ENCODE assay signal across 9 mouse cellular contexts in the genomic region with DNA sequence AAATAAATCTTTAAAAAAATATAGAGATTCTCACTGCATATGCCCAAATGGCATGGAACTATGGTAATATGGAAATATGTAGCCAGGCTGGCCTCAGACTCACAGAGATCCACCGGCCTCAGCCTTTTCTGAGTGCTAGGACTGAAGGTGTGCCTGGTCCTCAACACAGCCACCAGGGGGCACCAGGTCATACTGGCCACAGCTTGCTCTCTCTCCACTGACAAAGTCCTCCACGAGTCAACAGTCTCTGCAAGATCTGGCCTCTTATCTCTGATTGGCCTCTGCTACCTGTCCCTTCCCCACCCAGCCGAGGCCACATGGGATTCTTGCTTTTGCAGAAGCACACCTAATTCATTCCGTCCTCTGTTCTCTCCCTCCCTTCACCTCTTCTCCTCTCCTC. TPM values are rescaled to one million over a fixed set of nuclear protein-coding genes. Genes with fewer than 3 reads are reported as not detected.
A peak's percentile ranks its signal among the peaks of the same experiment; 100 is the strongest.
DNase-seq lines count a peak whose midpoint lies in the region; ATAC-seq and TF ChIP-seq lines count a peak whose summit lies in the region.
"Had no signal": no experiment of that assay in that cellular context is flagged by ENCODE, and none has a peak within 500 bp of the region (broad histone marks: within the 10 kb centered on the region; RNA-seq: fewer than 3 reads in every experiment).

No protein-coding gene starts in this region.

- DNase-seq in cerebellum, adult 18-20 months = peak; percentile 59 to 61
- DNase-seq in cerebellum, adult 11-12 months = no peak
- DNase-seq in CD4-positive, CD25-positive, alpha-beta regulatory T cell, adult 2 months (ENCODE audit: low read depth, low spot score) = peak; percentile 83
- DNase-seq in brain, adult 2 months (ENCODE audit: low read depth, low spot score) = peak; percentile 66
- DNase-seq in liver, adult 2 months (ENCODE audit: extremely low read depth, low read depth, low spot score) = peak; percentile 82
- peak; percentile 48 to 63 for DNase-seq in natural killer cell, adult 2 months (ENCODE audit: low spot score in 2 of 2)
- peak; percentile 77 for DNase-seq in urinary bladder, postnatal 25 days (ENCODE audit: low spot score)

- TF ChIP-seq CTCF in liver, adult 2 months (IDR thresholded peaks at IDR 0.05; ENCODE audit: low read depth, low read length) = peak; percentile 98

- H3K4me2 ChIP-seq in heart, embryonic 11.5 days = no peak overlapping the region
- H3K4me2 ChIP-seq: limb, embryonic 12.5 days had no signal

- ATAC-seq in heart, embryonic 11.5 days (replicated peaks; ENCODE audit: insufficient number of reproducible peaks, low FRiP score, low TSS enrichment) = peak; percentile 47; the same call in 1 of the 2 replicates

- H3K4me1 ChIP-seq in heart, embryonic 11.5 days (ENCODE audit: control insufficient read depth, insufficient read depth, low read length) = no peaks in the 10 kb centered on the region; the same call in 1 of the 2 replicates
- H3K4me1 ChIP-seq in liver, adult 2 months (ENCODE audit: control insufficient read depth, insufficient read depth, low read length) = peaks cover 6% of the 10 kb centered on the region
- H3K4me1 ChIP-seq: limb, embryonic 12.5 days had no signal

- WGBS in heart, embryonic 11.5 days (ENCODE audit: insufficient replicate concordance) = 29% methylated on average over 4 of the region's 4 CpGs
- 16% methylated on average over 4 of the region's 4 CpGs for WGBS in liver, adult 2 months

- no peaks in the 10 kb centered on the region; the same call in 1 of the 2 replicates for H3K36me3 ChIP-seq in heart, embryonic 11.5 days (ENCODE audit: control insufficient read depth, insufficient read depth, low read length)
- no peaks in the 10 kb centered on the region for H3K36me3 ChIP-seq in liver, adult 2 months (ENCODE audit: control insufficient read depth, insufficient read depth, low read length)

- no peaks in the 10 kb centered on the region for H3K9me3 ChIP-seq in heart, embryonic 11.5 days (replicated peaks; ENCODE audit: control insufficient read depth, low read length)
- H3K9me3 ChIP-seq: limb, embryonic 12.5 days had no signal

- H3K27me3 ChIP-seq in heart, embryonic 11.5 days (ENCODE audit: control insufficient read depth, insufficient read depth, low read length) = no peaks in the 10 kb centered on the region
- no peaks in the 10 kb centered on the region for H3K27me3 ChIP-seq in liver, adult 2 months (ENCODE audit: control insufficient read depth, insufficient read depth, low read length)
- H3K27me3 ChIP-seq: limb, embryonic 12.5 days had no signal

- no peak overlapping the region for H3K4me3 ChIP-seq in heart, embryonic 11.5 days (ENCODE audit: low read depth, low read length)
- no peak overlapping the region for H3K4me3 ChIP-seq in liver, adult 2 months (ENCODE audit: insufficient read depth, low read depth, low read length)
- H3K4me3 ChIP-seq: limb, embryonic 12.5 days had no signal

- H3K9ac ChIP-seq in heart, embryonic 11.5 days (ENCODE audit: low read depth, low read length) = no peak overlapping the region
- H3K9ac ChIP-seq in liver, adult 2 months (ENCODE audit: low read depth, low read length) = no peak overlapping the region
- H3K9ac ChIP-seq: limb, embryonic 12.5 days had no signal

- no peak overlapping the region for H3K27ac ChIP-seq in heart, embryonic 11.5 days (ENCODE audit: low read depth, low read length)
- no peak overlapping the region for H3K27ac ChIP-seq in liver, adult 2 months (replicated peaks; ENCODE audit: insufficient read depth, low read depth, low read length)
- H3K27ac ChIP-seq: limb, embryonic 12.5 days had no signal

- no peaks in the 10 kb centered on the region for H3K79me2 ChIP-seq in liver, adult 2 months (ENCODE audit: control insufficient read depth, insufficient read depth, low read length)

- TF ChIP-seq POLR2A in liver, adult 2 months (IDR thresholded peaks at IDR 0.05; ENCODE audit: extremely low read depth, insufficient read depth, low read length) = no peak

RNA-seq across cellular contexts. Expression of a gene that starts 7.7 kb away (rescaled TPM):
- 726 and 772 TPM in 2 replicates for polyA plus RNA-seq in heart, embryonic 11.5 days (2014; fragmentation: Nextera tagmentation; extraction: Ambion mirVana)
- total RNA-seq in liver, adult 2 months (2014; rRNA removed) = 67.9 and 68.1 TPM in 2 replicates
- 250 and 292 TPM in 2 replicates for polyA plus RNA-seq in liver, adult 2 months (2012; rRNA removed)

RNA-seq across cellular contexts. Expression of a gene that starts 16.0 kb away (rescaled TPM):
- polyA plus RNA-seq in heart, embryonic 11.5 days (2014; fragmentation: Nextera tagmentation; extraction: Ambion mirVana) = 130 and 137 TPM in 2 replicates
- 57.3 and 59.6 TPM in 2 replicates for total RNA-seq in liver, adult 2 months (2014; rRNA removed)
- 65.2 and 69.5 TPM in 2 replicates for polyA plus RNA-seq in liver, adult 2 months (2012; rRNA removed)

RNA-seq across cellular contexts. Expression of a gene that starts 37.5 kb away (rescaled TPM):
- 16.3 and 23.4 TPM in 2 replicates for polyA plus RNA-seq in heart, embryonic 11.5 days (2014; fragmentation: Nextera tagmentation; extraction: Ambion mirVana)
- total RNA-seq in liver, adult 2 months (2014; rRNA removed) = 1.0 and 1.4 TPM in 2 replicates
- polyA plus RNA-seq in liver, adult 2 months (2012; rRNA removed) = 1.6 and 1.7 TPM in 2 replicates

RNA-seq across cellular contexts. Expression of a gene that starts 47.5 kb away (rescaled TPM):
- not detected in 2 replicates for polyA plus RNA-seq in heart, embryonic 11.5 days (2014; fragmentation: Nextera tagmentation; extraction: Ambion mirVana)
- not detected in 2 replicates for total RNA-seq in liver, adult 2 months (2014; rRNA removed)
- not detected in 2 replicates for polyA plus RNA-seq in liver, adult 2 months (2012; rRNA removed)
- polyA plus RNA-seq: limb, embryonic 12.5 days had no signal

RNA-seq across cellular contexts. Expression of a gene that starts 50.1 kb away (rescaled TPM):
- polyA plus RNA-seq in heart, embryonic 11.5 days (2014; fragmentation: Nextera tagmentation; extraction: Ambion mirVana) = not detected in 2 replicates
- total RNA-seq in liver, adult 2 months (2014; rRNA removed) = not detected in 2 replicates
- polyA plus RNA-seq in liver, adult 2 months (2012; rRNA removed) = not detected in 2 replicates
- polyA plus RNA-seq: limb, embryonic 12.5 days had no signal
